Mouse (Mus musculus): ENCODE results near the gene Gm28047. TPM values are rescaled to one million over a fixed set of nuclear protein-coding genes. Genes with fewer than 3 reads are reported as not detected.

Gm28047 gene
- total and polyA plus RNA-seq, 2 experiments from 2014 or later = 0.74 TPM; not detected in 1

- Histone ChIP-seq H3K9me3 (ENCODE audit: low read length) (no peaks in the 10 kb centered on the region), H3K4me2 (ENCODE audit: low read depth) (no peak overlapping the region), H3K4me1 (ENCODE audit: insufficient read depth) (0 out of 2 replicates have a peak, but pooled peaks cover under 1% of the 10 kb centered on the region), H3K27ac (ENCODE audit: low read depth, low read length) (no peak overlapping the region), H3K4me3 (ENCODE audit: low read depth, low read length) (no peak overlapping the region), H3K9ac (no peak overlapping the region), H3K27me3 (ENCODE audit: insufficient read depth, low read length) (no peaks in the 10 kb centered on the region), H3K36me3 (ENCODE audit: insufficient read depth) (no peaks in the 10 kb centered on the region; the same call in 1 of the 2 replicates)
- DNase-seq = no peak
- 88% methylated on average over 2 of the region's 2 CpGs for WGBS
- ATAC-seq = no peak
- no peak for TF ChIP-seq CTCF (IDR thresholded peaks at IDR 0.05; ENCODE audit: low read depth)
These were observed 46.5 kb downstream of the Gm28047 start for GRCm38 (mm10) chr15:102578351-102578750.

- ATAC-seq (no peak), DNase-seq (no peak)
- Histone ChIP-seq H3K4me1 (ENCODE audit: insufficient read depth) (no peaks in the 10 kb centered on the region), H3K4me2 (ENCODE audit: low read depth) (no peak overlapping the region), H3K9me3 (ENCODE audit: low read length) (no peaks in the 10 kb centered on the region), H3K36me3 (ENCODE audit: insufficient read depth) (no peaks in the 10 kb centered on the region; the same call in 1 of the 2 replicates), H3K9ac (no peak overlapping the region), H3K27me3 (ENCODE audit: insufficient read depth, low read length) (no peaks in the 10 kb centered on the region), H3K27ac (ENCODE audit: low read depth, low read length) (0 out of 2 replicates have a peak overlapping the region, but pooled peaks have one; percentile 17), H3K4me3 (ENCODE audit: low read depth, low read length) (no peak overlapping the region)
- no peak for TF ChIP-seq CTCF (IDR thresholded peaks at IDR 0.05; ENCODE audit: low read depth)
- WGBS = 19% methylated on average over 1 of the region's 1 CpGs
These were observed 47.9 kb downstream of the Gm28047 start for GRCm38 (mm10) chr15:102576972-102577371.

GRCm38 (mm10) chr15:102572081-102572480 is 52.8 kb downstream of the Gm28047 start:
- Histone ChIP-seq H3K4me1 (ENCODE audit: insufficient read depth) (no peaks in the 10 kb centered on the region), H3K4me2 (ENCODE audit: low read depth) (no peak overlapping the region), H3K9me3 (ENCODE audit: low read length) (no peaks in the 10 kb centered on the region), H3K36me3 (ENCODE audit: insufficient read depth) (0 out of 2 replicates have a peak, but pooled peaks cover 3% of the 10 kb centered on the region), H3K4me3 (ENCODE audit: low read depth, low read length) (no peak overlapping the region), H3K27me3 (ENCODE audit: insufficient read depth, low read length) (no peaks in the 10 kb centered on the region), H3K27ac (ENCODE audit: low read depth, low read length) (peak overlapping the region; percentile 35; the same call in 1 of the 2 replicates), H3K9ac (no peak overlapping the region)
- no peak for TF ChIP-seq CTCF (IDR thresholded peaks at IDR 0.05; ENCODE audit: low read depth)
- DNase-seq = no peak
- ATAC-seq = no peak
- 79% methylated on average over 3 of the region's 3 CpGs for WGBS

GRCm38 (mm10) chr15:102567849-102568248 is 57.0 kb downstream of the Gm28047 start:
- no peak for TF ChIP-seq CTCF (IDR thresholded peaks at IDR 0.05; ENCODE audit: low read depth)
- Histone ChIP-seq H3K27me3 (ENCODE audit: insufficient read depth, low read length) (no peaks in the 10 kb centered on the region), H3K36me3 (ENCODE audit: insufficient read depth) (0 out of 2 replicates have a peak, but pooled peaks cover 3% of the 10 kb centered on the region), H3K27ac (ENCODE audit: low read depth, low read length) (no peak overlapping the region), H3K4me1 (ENCODE audit: insufficient read depth) (no peaks in the 10 kb centered on the region), H3K9ac (no peak overlapping the region), H3K4me2 (ENCODE audit: low read depth) (no peak overlapping the region), H3K9me3 (ENCODE audit: low read length) (no peaks in the 10 kb centered on the region), H3K4me3 (ENCODE audit: low read depth, low read length) (no peak overlapping the region)
- DNase-seq (no peak), ATAC-seq (no peak)
- WGBS = 88% methylated on average over 2 of the region's 2 CpGs

GRCm38 (mm10) chr15:102563681-102564080 is 61.2 kb downstream of the Gm28047 start:
- DNase-seq (no peak), ATAC-seq (0 out of 2 replicates have a peak, but pooled peaks have one; percentile 14)
- H3K9me3 ChIP-seq (ENCODE audit: low read length) = no peaks in the 10 kb centered on the region
- 0 out of 2 replicates have a peak, but pooled peaks cover 3% of the 10 kb centered on the region for H3K36me3 ChIP-seq (ENCODE audit: insufficient read depth)
- H3K4me3 ChIP-seq (ENCODE audit: low read depth, low read length) = no peak overlapping the region
- no peaks in the 10 kb centered on the region for H3K27me3 ChIP-seq (ENCODE audit: insufficient read depth, low read length)
- peak overlapping the region; percentile 21; the same call in 1 of the 2 replicates for H3K27ac ChIP-seq (ENCODE audit: low read depth, low read length)
- H3K9ac ChIP-seq = no peak overlapping the region
- no peak overlapping the region for H3K4me2 ChIP-seq (ENCODE audit: low read depth)
- TF ChIP-seq CTCF (IDR thresholded peaks at IDR 0.05; ENCODE audit: low read depth) = no peak
- WGBS = 53% methylated on average over 5 of the region's 5 CpGs
- no peaks in the 10 kb centered on the region for H3K4me1 ChIP-seq (ENCODE audit: insufficient read depth)

- no peaks in the 10 kb centered on the region for H3K4me1 ChIP-seq (ENCODE audit: insufficient read depth)
- no peak for DNase-seq
- H3K4me2 ChIP-seq (ENCODE audit: low read depth) = no peak overlapping the region
- 0 out of 2 replicates have a peak, but pooled peaks cover 3% of the 10 kb centered on the region for H3K36me3 ChIP-seq (ENCODE audit: insufficient read depth)
- H3K9me3 ChIP-seq (ENCODE audit: low read length) = no peaks in the 10 kb centered on the region
- H3K9ac ChIP-seq = no peak overlapping the region
- no peak overlapping the region for H3K27ac ChIP-seq (ENCODE audit: low read depth, low read length)
- WGBS = 80% methylated on average over 3 of the region's 3 CpGs
- H3K27me3 ChIP-seq (ENCODE audit: insufficient read depth, low read length) = no peaks in the 10 kb centered on the region
- no peak for TF ChIP-seq CTCF (IDR thresholded peaks at IDR 0.05; ENCODE audit: low read depth)
- no peak for ATAC-seq
- no peak overlapping the region for H3K4me3 ChIP-seq (ENCODE audit: low read depth, low read length)
These were observed 61.8 kb downstream of the Gm28047 start for GRCm38 (mm10) chr15:102563061-102563460.

- no peak for ATAC-seq
- WGBS = 88% methylated on average over 1 of the region's 1 CpGs
- Histone ChIP-seq H3K4me2 (ENCODE audit: low read depth) (no peak overlapping the region), H3K27ac (ENCODE audit: low read depth, low read length) (no peak overlapping the region), H3K9ac (no peak overlapping the region), H3K36me3 (ENCODE audit: insufficient read depth) (0 out of 2 replicates have a peak, but pooled peaks cover 3% of the 10 kb centered on the region), H3K27me3 (ENCODE audit: insufficient read depth, low read length) (no peaks in the 10 kb centered on the region), H3K4me1 (ENCODE audit: insufficient read depth) (no peaks in the 10 kb centered on the region), H3K9me3 (ENCODE audit: low read length) (no peaks in the 10 kb centered on the region), H3K4me3 (ENCODE audit: low read depth, low read length) (no peak overlapping the region)
- DNase-seq = no peak
- TF ChIP-seq CTCF (IDR thresholded peaks at IDR 0.05; ENCODE audit: low read depth) = no peak
These were observed 62.4 kb downstream of the Gm28047 start for GRCm38 (mm10) chr15:102562491-102562890.

Data from forebrain, postnatal 0 days (tissue).